Mouse (Mus musculus): ENCODE measurements around the gene Cd3eap.

DNA sequence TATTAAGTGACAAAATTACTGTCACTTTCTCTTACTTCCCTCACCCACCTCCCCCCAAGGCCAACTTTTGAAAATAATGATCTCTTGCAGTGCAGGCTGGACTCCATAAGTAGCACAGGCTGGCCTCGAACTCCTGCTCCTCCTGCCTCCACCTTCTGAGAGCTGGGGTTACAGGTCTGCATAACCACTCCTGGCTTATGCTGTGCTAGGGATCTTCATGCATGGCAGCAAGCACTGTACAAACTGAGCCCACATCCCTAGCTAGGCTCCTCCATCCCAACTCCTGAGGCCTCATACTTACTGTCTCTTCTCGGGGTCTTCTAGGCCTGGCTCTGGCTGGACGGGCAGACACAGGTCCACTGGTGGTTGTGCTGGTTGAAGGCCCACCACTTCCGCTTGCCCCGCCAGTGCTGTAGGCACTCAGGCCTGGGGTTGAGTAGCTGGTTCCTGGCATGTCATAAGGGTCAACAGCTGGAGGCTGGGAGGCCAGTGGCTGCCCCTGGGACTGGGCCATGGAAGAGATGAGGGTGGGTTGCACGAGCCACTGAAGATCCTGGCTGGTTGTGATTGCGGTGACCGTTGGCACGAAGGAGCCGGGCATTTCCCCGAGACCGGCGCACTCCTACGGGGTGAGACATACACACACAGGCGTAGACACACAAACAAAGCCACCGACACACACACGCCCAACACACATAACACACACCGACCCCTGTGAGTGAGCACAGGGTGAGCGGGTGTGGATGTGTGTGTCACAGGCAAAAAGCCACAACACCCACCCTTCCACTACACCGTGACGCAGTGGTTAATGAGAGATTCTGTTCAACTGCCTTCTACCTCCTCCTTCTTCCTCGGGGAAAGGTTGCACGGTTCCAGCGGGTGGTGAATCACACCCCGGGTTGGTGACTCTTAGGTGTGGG, 52.2 kb downstream of the Cd3eap start:
- no peak for TF ChIP-seq POLR2A (IDR thresholded peaks at IDR 0.05; ENCODE audit: borderline replicate concordance, insufficient read depth, low read length)
- TF ChIP-seq CTCF (IDR thresholded peaks at IDR 0.05; ENCODE audit: borderline replicate concordance, insufficient read depth, low read depth, low read length), result no peak
